Mouse (Mus musculus): ENCODE data around the gene Mybbp1a.

DNA sequence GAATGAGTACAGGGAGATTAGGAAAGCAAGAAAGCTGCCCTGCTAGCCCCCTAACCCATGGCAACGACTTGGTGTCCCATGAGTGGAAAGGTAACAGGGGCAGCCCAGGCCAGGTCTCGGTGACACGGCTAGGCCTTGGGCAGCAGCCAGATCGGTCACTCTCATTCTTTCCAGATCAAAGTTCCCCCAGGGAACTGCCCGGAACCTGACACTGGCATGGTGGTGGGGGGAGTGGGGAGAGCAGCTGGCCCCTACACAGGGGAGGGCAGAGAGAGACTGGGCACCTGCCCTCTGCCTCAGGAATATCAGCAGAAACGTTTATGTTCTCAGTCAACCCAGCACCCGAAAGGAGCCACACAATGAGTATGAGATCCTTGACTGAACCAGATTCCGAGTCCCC lies 22.9 kb upstream of the Mybbp1a start:
- no peak for TF ChIP-seq USF1 (IDR thresholded peaks at IDR 0.05; ENCODE audit: low read depth, low read length)
- TF ChIP-seq KAT2A (conservative IDR thresholded peaks at IDR 0.05; ENCODE audit: low read depth, low read length) = no peak
- TF ChIP-seq NELFE (IDR thresholded peaks at IDR 0.05; ENCODE audit: low read depth, low read length) = no peak
- no peak for TF ChIP-seq TAL1 (IDR thresholded peaks at IDR 0.05; ENCODE audit: low read length)
- TF ChIP-seq CHD1 (IDR thresholded peaks at IDR 0.05; ENCODE audit: low read depth, low read length) = no peak
- TF ChIP-seq TBP (IDR thresholded peaks at IDR 0.05; ENCODE audit: low read depth, low read length) = no peak
- TF ChIP-seq CTCF (IDR thresholded peaks at IDR 0.05 in 2 of 3, conservative IDR thresholded peaks at IDR 0.05 in 1 of 3; ENCODE audit: control insufficient read depth in 1 of 3, insufficient read depth in 1 of 3, low read depth in 2 of 3, low read length in 3 of 3, poor library complexity in 1 of 3, severe bottlenecking in 1 of 3) = no peak

Data from MEL (cell line).